Mouse (Mus musculus): ENCODE results near the gene Baiap2l2. TPM values are rescaled to one million over a fixed set of nuclear protein-coding genes. Genes with fewer than 3 reads are reported as not detected.

The Baiap2l2 gene
- polyA plus RNA-seq, 1 experiment from 2014 or later, result 1.9 TPM

GRCm38 (mm10) chr15:79307861-79308260, 22.5 kb upstream of the Baiap2l2 start:
- DNase-seq, result no peak
- no peak overlapping the region for H3K4me3 ChIP-seq (replicated peaks; ENCODE audit: low read depth, low read length)

GRCm38 (mm10) chr15:79306043-79306637, 20.8 kb upstream of the Baiap2l2 start:
- 82% methylated on average over 23 of the region's 23 CpGs for WGBS
- DNase-seq, result no peak
- no peak for ATAC-seq (ENCODE audit: low FRiP score, low TSS enrichment)
- peaks cover 31% of the 10 kb centered on the region for H3K36me3 ChIP-seq (ENCODE audit: control insufficient read depth, insufficient read depth, low read length)
- H3K27me3 ChIP-seq (ENCODE audit: control insufficient read depth, insufficient read depth, low read length), result no peaks in the 10 kb centered on the region
- H3K4me2 ChIP-seq (ENCODE audit: low read length), result no peak overlapping the region
- H3K4me1 ChIP-seq (ENCODE audit: control insufficient read depth, insufficient read depth, low read length), result no peaks in the 10 kb centered on the region
- no peak overlapping the region for H3K9ac ChIP-seq (replicated peaks; ENCODE audit: low read length)
- no peak overlapping the region for H3K27ac ChIP-seq (replicated peaks; ENCODE audit: low read depth, low read length)
- no peaks in the 10 kb centered on the region for H3K9me3 ChIP-seq (ENCODE audit: control insufficient read depth, low read length)
- H3K4me3 ChIP-seq (replicated peaks; ENCODE audit: low read depth, low read length), result no peak overlapping the region

More at GRCm38 (mm10) chr15:79307861-79308260, 22.5 kb upstream of the Baiap2l2 start:
- Histone ChIP-seq H3K27me3 (ENCODE audit: control insufficient read depth, insufficient read depth, low read length) (no peaks in the 10 kb centered on the region), H3K4me2 (ENCODE audit: low read length) (no peak overlapping the region), H3K36me3 (ENCODE audit: control insufficient read depth, insufficient read depth, low read length) (peaks cover 40% of the 10 kb centered on the region), H3K9me3 (ENCODE audit: control insufficient read depth, low read length) (no peaks in the 10 kb centered on the region), H3K27ac (replicated peaks; ENCODE audit: low read depth, low read length) (no peak overlapping the region), H3K9ac (replicated peaks; ENCODE audit: low read length) (no peak overlapping the region), H3K4me1 (ENCODE audit: control insufficient read depth, insufficient read depth, low read length) (no peaks in the 10 kb centered on the region)
- 77% methylated on average over 4 of the region's 4 CpGs for WGBS
- ATAC-seq (ENCODE audit: low FRiP score, low TSS enrichment), result no peak

GRCm38 (mm10) chr15:79304832-79305231, 19.5 kb upstream of the Baiap2l2 start:
- no peak for DNase-seq
- no peaks in the 10 kb centered on the region for H3K9me3 ChIP-seq (ENCODE audit: control insufficient read depth, low read length)
- H3K27me3 ChIP-seq (ENCODE audit: control insufficient read depth, insufficient read depth, low read length), result no peaks in the 10 kb centered on the region
- no peak overlapping the region for H3K27ac ChIP-seq (replicated peaks; ENCODE audit: low read depth, low read length)
- no peak overlapping the region for H3K9ac ChIP-seq (replicated peaks; ENCODE audit: low read length)
- no peak overlapping the region for H3K4me3 ChIP-seq (replicated peaks; ENCODE audit: low read depth, low read length)
- H3K4me2 ChIP-seq (ENCODE audit: low read length), result no peak overlapping the region
- no peaks in the 10 kb centered on the region for H3K4me1 ChIP-seq (ENCODE audit: control insufficient read depth, insufficient read depth, low read length)
- 55% methylated on average over 5 of the region's 5 CpGs for WGBS
- peaks cover 31% of the 10 kb centered on the region for H3K36me3 ChIP-seq (ENCODE audit: control insufficient read depth, insufficient read depth, low read length)
- no peak for ATAC-seq (ENCODE audit: low FRiP score, low TSS enrichment)

GRCm38 (mm10) chr15:79303725-79304124, 18.4 kb upstream of the Baiap2l2 start:
- H3K9ac ChIP-seq (replicated peaks; ENCODE audit: low read length), result no peak overlapping the region
- H3K9me3 ChIP-seq (ENCODE audit: control insufficient read depth, low read length), result no peaks in the 10 kb centered on the region
- H3K4me1 ChIP-seq (ENCODE audit: control insufficient read depth, insufficient read depth, low read length), result no peaks in the 10 kb centered on the region
- no peak for DNase-seq
- H3K4me2 ChIP-seq (ENCODE audit: low read length), result no peak overlapping the region
- 88% methylated on average over 8 of the region's 8 CpGs for WGBS
- H3K36me3 ChIP-seq (ENCODE audit: control insufficient read depth, insufficient read depth, low read length), result peaks cover 31% of the 10 kb centered on the region
- H3K4me3 ChIP-seq (replicated peaks; ENCODE audit: low read depth, low read length), result no peak overlapping the region
- no peak overlapping the region for H3K27ac ChIP-seq (replicated peaks; ENCODE audit: low read depth, low read length)
- ATAC-seq (ENCODE audit: low FRiP score, low TSS enrichment), result no peak
- H3K27me3 ChIP-seq (ENCODE audit: control insufficient read depth, insufficient read depth, low read length), result no peaks in the 10 kb centered on the region

- Histone ChIP-seq H3K9ac (replicated peaks; ENCODE audit: low read length) (no peak overlapping the region), H3K36me3 (ENCODE audit: control insufficient read depth, insufficient read depth, low read length) (0 out of 2 replicates have a peak, but pooled peaks cover 7% of the 10 kb centered on the region), H3K4me2 (ENCODE audit: low read length) (no peak overlapping the region), H3K27me3 (ENCODE audit: control insufficient read depth, insufficient read depth, low read length) (no peaks in the 10 kb centered on the region), H3K9me3 (ENCODE audit: control insufficient read depth, low read length) (no peaks in the 10 kb centered on the region), H3K27ac (replicated peaks; ENCODE audit: low read depth, low read length) (no peak overlapping the region), H3K4me1 (ENCODE audit: control insufficient read depth, insufficient read depth, low read length) (no peaks in the 10 kb centered on the region), H3K4me3 (replicated peaks; ENCODE audit: low read depth, low read length) (no peak overlapping the region)
- DNase-seq (no peak), ATAC-seq (ENCODE audit: low FRiP score, low TSS enrichment) (no peak)
- 85% methylated on average over 2 of the region's 2 CpGs for WGBS
These were observed 14.3 kb upstream of the Baiap2l2 start for GRCm38 (mm10) chr15:79299563-79300155.

- WGBS, result 89% methylated on average over 6 of the region's 6 CpGs
- H3K27me3 ChIP-seq (ENCODE audit: control insufficient read depth, insufficient read depth, low read length), result no peaks in the 10 kb centered on the region
- H3K27ac ChIP-seq (replicated peaks; ENCODE audit: low read depth, low read length), result no peak overlapping the region
- no peak overlapping the region for H3K9ac ChIP-seq (replicated peaks; ENCODE audit: low read length)
- no peak for DNase-seq
- no peaks in the 10 kb centered on the region for H3K4me1 ChIP-seq (ENCODE audit: control insufficient read depth, insufficient read depth, low read length)
- 0 out of 2 replicates have a peak, but pooled peaks cover 7% of the 10 kb centered on the region for H3K36me3 ChIP-seq (ENCODE audit: control insufficient read depth, insufficient read depth, low read length)
- no peaks in the 10 kb centered on the region for H3K9me3 ChIP-seq (ENCODE audit: control insufficient read depth, low read length)
- no peak overlapping the region for H3K4me3 ChIP-seq (replicated peaks; ENCODE audit: low read depth, low read length)
- no peak for ATAC-seq (ENCODE audit: low FRiP score, low TSS enrichment)
- H3K4me2 ChIP-seq (ENCODE audit: low read length), result no peak overlapping the region
These were observed 13.2 kb upstream of the Baiap2l2 start for GRCm38 (mm10) chr15:79298553-79298952.

- DNase-seq, result no peak
- WGBS, result 90% methylated on average over 9 of the region's 9 CpGs
- Histone ChIP-seq H3K9ac (replicated peaks; ENCODE audit: low read length) (no peak overlapping the region), H3K4me1 (ENCODE audit: control insufficient read depth, insufficient read depth, low read length) (no peaks in the 10 kb centered on the region), H3K4me2 (ENCODE audit: low read length) (no peak overlapping the region), H3K27ac (replicated peaks; ENCODE audit: low read depth, low read length) (no peak overlapping the region), H3K4me3 (replicated peaks; ENCODE audit: low read depth, low read length) (no peak overlapping the region), H3K27me3 (ENCODE audit: control insufficient read depth, insufficient read depth, low read length) (no peaks in the 10 kb centered on the region), H3K36me3 (ENCODE audit: control insufficient read depth, insufficient read depth, low read length) (no peaks in the 10 kb centered on the region), H3K9me3 (ENCODE audit: control insufficient read depth, low read length) (no peaks in the 10 kb centered on the region)
- no peak for ATAC-seq (ENCODE audit: low FRiP score, low TSS enrichment)
These were observed 7.4 kb upstream of the Baiap2l2 start for GRCm38 (mm10) chr15:79292779-79293178.

GRCm38 (mm10) chr15:79290340-79290739, 5.0 kb upstream of the Baiap2l2 start:
- Histone ChIP-seq H3K27me3 (ENCODE audit: control insufficient read depth, insufficient read depth, low read length) (no peaks in the 10 kb centered on the region), H3K9ac (replicated peaks; ENCODE audit: low read length) (no peak overlapping the region), H3K4me1 (ENCODE audit: control insufficient read depth, insufficient read depth, low read length) (no peaks in the 10 kb centered on the region), H3K9me3 (ENCODE audit: control insufficient read depth, low read length) (no peaks in the 10 kb centered on the region), H3K4me2 (ENCODE audit: low read length) (no peak overlapping the region), H3K27ac (replicated peaks; ENCODE audit: low read depth, low read length) (no peak overlapping the region), H3K4me3 (replicated peaks; ENCODE audit: low read depth, low read length) (no peak overlapping the region), H3K36me3 (ENCODE audit: control insufficient read depth, insufficient read depth, low read length) (peaks cover 16% of the 10 kb centered on the region; the same call in 1 of the 2 replicates)
- 81% methylated on average over 3 of the region's 3 CpGs for WGBS
- no peak for DNase-seq
- no peak for ATAC-seq (ENCODE audit: low FRiP score, low TSS enrichment)

- H3K4me1 ChIP-seq (ENCODE audit: control insufficient read depth, insufficient read depth, low read length), result no peaks in the 10 kb centered on the region
- H3K36me3 ChIP-seq (ENCODE audit: control insufficient read depth, insufficient read depth, low read length), result peaks cover 16% of the 10 kb centered on the region; the same call in 1 of the 2 replicates
- no peaks in the 10 kb centered on the region for H3K9me3 ChIP-seq (ENCODE audit: control insufficient read depth, low read length)
- no peak overlapping the region for H3K27ac ChIP-seq (replicated peaks; ENCODE audit: low read depth, low read length)
- DNase-seq (no peak), ATAC-seq (ENCODE audit: low FRiP score, low TSS enrichment) (no peak)
- H3K4me3 ChIP-seq (replicated peaks; ENCODE audit: low read depth, low read length), result no peak overlapping the region
- WGBS, result 91% methylated on average over 12 of the region's 12 CpGs
- H3K27me3 ChIP-seq (ENCODE audit: control insufficient read depth, insufficient read depth, low read length), result no peaks in the 10 kb centered on the region
- no peak overlapping the region for H3K9ac ChIP-seq (replicated peaks; ENCODE audit: low read length)
- no peak overlapping the region for H3K4me2 ChIP-seq (ENCODE audit: low read length)
These were observed 4.1 kb upstream of the Baiap2l2 start for GRCm38 (mm10) chr15:79289441-79289840.

All from midbrain, embryonic 14.5 days (tissue).